Comparison of ENCODE assay signal across 43 mouse cellular contexts in the genomic region with DNA sequence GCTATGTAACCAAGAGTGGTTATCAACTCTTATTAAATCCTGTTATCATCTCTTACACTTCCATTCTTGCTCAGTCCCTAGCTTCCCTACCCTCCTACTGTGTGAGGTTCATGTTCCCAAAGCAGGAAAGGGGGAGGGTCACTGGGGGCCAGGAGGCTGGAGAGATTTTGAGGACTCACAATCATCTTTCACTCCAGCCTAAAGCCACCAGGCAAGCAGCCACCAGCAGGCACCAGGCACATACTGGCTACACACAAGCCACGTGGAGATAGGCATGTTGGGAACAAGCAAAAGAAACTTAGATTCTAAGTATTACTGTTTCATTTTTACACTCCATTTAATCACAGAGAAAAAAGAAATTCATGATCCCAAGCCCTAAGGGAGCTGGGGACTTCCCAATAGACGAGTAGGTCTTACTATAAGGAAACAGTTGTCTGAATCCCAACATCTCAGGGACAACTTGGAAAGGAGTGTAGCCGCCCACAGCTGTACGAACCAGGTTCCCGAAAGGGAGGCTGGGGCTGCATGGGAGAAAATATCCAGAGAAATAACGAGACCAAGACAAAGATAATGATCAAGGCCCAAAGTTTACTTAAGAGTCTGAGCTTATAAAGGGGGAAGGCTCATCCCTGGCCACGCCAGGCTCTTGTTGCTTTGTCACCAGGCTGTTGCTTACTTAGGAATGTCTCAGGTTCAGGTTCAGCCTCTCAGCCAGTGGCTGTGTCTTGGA. TPM values are rescaled to one million over a fixed set of nuclear protein-coding genes. Genes with fewer than 3 reads are reported as not detected.
DNase-seq lines count a peak whose midpoint lies in the region; ATAC-seq and TF ChIP-seq lines count a peak whose summit lies in the region.
"Had no signal": no experiment of that assay in that cellular context is flagged by ENCODE, and none has a peak within 500 bp of the region (broad histone marks: within the 10 kb centered on the region; RNA-seq: fewer than 3 reads in every experiment).

No protein-coding gene starts in this region.

- no peak for ATAC-seq in erythroblast, adult 5-6 weeks (replicated peaks; ENCODE audit: low FRiP score, poor library complexity, severe bottlenecking)
- no peak for ATAC-seq in liver, embryonic 14.5 days (ENCODE audit: insufficient read depth)
- ATAC-seq in inflammation-experienced regulatory T-cells, adult 6 months, result no peak
- no peak for ATAC-seq in kidney, embryonic 15.5 days (replicated peaks; ENCODE audit: low FRiP score)
- ATAC-seq: forebrain, embryonic 13.5 days; hindbrain, embryonic 16.5 days; midbrain, embryonic 16.5 days; Patski had no signal

- peak overlapping the region; percentile 24 for H3K4me3 ChIP-seq in erythroblast, embryonic 14.5 days (replicated peaks)
- H3K4me3 ChIP-seq in liver, embryonic 14.5 days (ENCODE audit: insufficient read depth in 1 of 2, low read depth in 2 of 2, low read length in 2 of 2), result no peak overlapping the region
- no peak overlapping the region for H3K4me3 ChIP-seq in kidney, embryonic 15.5 days (replicated peaks)
- H3K4me3 ChIP-seq: embryonic facial prominence, embryonic 13.5 days; forebrain, embryonic 13.5 days; heart, embryonic 13.5 days; intestine, embryonic 15.5 days; lung, embryonic 15.5 days; stomach, embryonic 15.5 days had no signal

- no peaks in the 10 kb centered on the region for H3K27me3 ChIP-seq in erythroblast, embryonic 14.5 days (ENCODE audit: control insufficient read depth)
- no peaks in the 10 kb centered on the region for H3K27me3 ChIP-seq in liver, embryonic 14.5 days (ENCODE audit: control insufficient read depth, insufficient read depth, low read length)
- no peaks in the 10 kb centered on the region for H3K27me3 ChIP-seq in kidney, embryonic 15.5 days
- H3K27me3 ChIP-seq: CH12.LX; embryonic facial prominence, embryonic 13.5 days; forebrain, embryonic 13.5 days; heart, embryonic 13.5 days; intestine, embryonic 15.5 days; lung, embryonic 15.5 days; Patski; stomach, embryonic 15.5 days had no signal

- peaks cover 66% of the 10 kb centered on the region for H3K4me1 ChIP-seq in erythroblast, embryonic 14.5 days (ENCODE audit: control insufficient read depth)
- H3K4me1 ChIP-seq in liver, embryonic 14.5 days (replicated peaks; ENCODE audit: control insufficient read depth in 2 of 2, insufficient read depth in 2 of 2, low read length in 1 of 2), result peaks cover 60 to 63% of the 10 kb centered on the region in 2 experiments
- no peaks in the 10 kb centered on the region for H3K4me1 ChIP-seq in kidney, embryonic 15.5 days
- H3K4me1 ChIP-seq: embryonic facial prominence, embryonic 13.5 days; forebrain, embryonic 13.5 days; intestine, embryonic 15.5 days; lung, embryonic 15.5 days; stomach, embryonic 15.5 days had no signal

- 45% methylated on average over 7 of the region's 7 CpGs for WGBS in liver, embryonic 14.5 days (ENCODE audit: insufficient replicate concordance)
- WGBS in kidney, embryonic 15.5 days, result 81% methylated on average over 7 of the region's 7 CpGs

- DNase-seq in spleen, postnatal 10 days (ENCODE audit: low spot score in 2 of 2), result peak; percentile 36 to 45
- no peak for DNase-seq in spleen, adult 18-20 months
- DNase-seq in liver, embryonic 14.5 days (ENCODE audit: low read depth in 3 of 3, low spot score in 3 of 3), result no peak
- DNase-seq in gastrocnemius, adult 18-20 months (ENCODE audit: low spot score), result no peak
- DNase-seq: adrenal gland, postnatal 10 days; cerebellum, adult 18-20 months; cerebellum, postnatal 10 days; gastrocnemius, postnatal 14 days; heart, postnatal 14 days; kidney, adult 2 months; kidney, postnatal 4 days; lung, postnatal 36 days; right cerebral cortex, adult 18-20 months; thymus, postnatal 25 days had no signal

- no peak for TF ChIP-seq CTCF in liver, embryonic 14.5 days (IDR thresholded peaks at IDR 0.05; ENCODE audit: low read depth)

- TF ChIP-seq EP300 in liver, embryonic 14.5 days (IDR thresholded peaks at IDR 0.05; ENCODE audit: low read depth), result no peak

- H3K27ac ChIP-seq in liver, embryonic 14.5 days, result peak overlapping the region; percentile 99
- no peak overlapping the region for H3K27ac ChIP-seq in kidney, embryonic 15.5 days
- H3K27ac ChIP-seq: embryonic facial prominence, embryonic 13.5 days; forebrain, embryonic 13.5 days; heart, embryonic 13.5 days; intestine, embryonic 15.5 days; kidney, postnatal 0 days; lung, embryonic 15.5 days; stomach, embryonic 15.5 days had no signal

- H3K9me3 ChIP-seq in erythroblast, embryonic 14.5 days (ENCODE audit: control insufficient read depth, low read length), result peaks cover 2% of the 10 kb centered on the region; the same call in 1 of the 2 replicates
- H3K9me3 ChIP-seq in liver, embryonic 14.5 days (ENCODE audit: control insufficient read depth, low read length), result no peaks in the 10 kb centered on the region
- H3K9me3 ChIP-seq in kidney, embryonic 15.5 days (replicated peaks), result no peaks in the 10 kb centered on the region
- H3K9me3 ChIP-seq: embryonic facial prominence, embryonic 13.5 days; forebrain, embryonic 13.5 days; heart, embryonic 13.5 days; intestine, embryonic 15.5 days; lung, embryonic 15.5 days; stomach, embryonic 15.5 days had no signal

- H3K36me3 ChIP-seq in erythroblast, embryonic 14.5 days (ENCODE audit: control insufficient read depth), result peaks cover 7% of the 10 kb centered on the region
- no peaks in the 10 kb centered on the region for H3K36me3 ChIP-seq in liver, embryonic 14.5 days (replicated peaks; ENCODE audit: control insufficient read depth, insufficient read depth, low read depth)
- H3K36me3 ChIP-seq in kidney, embryonic 15.5 days, result no peaks in the 10 kb centered on the region
- H3K36me3 ChIP-seq: embryonic facial prominence, embryonic 13.5 days; heart, embryonic 13.5 days; intestine, embryonic 15.5 days; lung, embryonic 15.5 days; stomach, embryonic 15.5 days had no signal

- H3K4me2 ChIP-seq in liver, embryonic 14.5 days (ENCODE audit: low read depth), result peak overlapping the region; percentile 90
- H3K4me2 ChIP-seq in kidney, embryonic 15.5 days, result no peak overlapping the region
- H3K4me2 ChIP-seq: embryonic facial prominence, embryonic 13.5 days; forebrain, embryonic 13.5 days; intestine, embryonic 15.5 days; lung, embryonic 15.5 days; midbrain, embryonic 11.5 days; stomach, embryonic 15.5 days had no signal

- peak overlapping the region; percentile 85 for H3K9ac ChIP-seq in liver, embryonic 14.5 days (replicated peaks)
- H3K9ac ChIP-seq in kidney, embryonic 15.5 days, result no peak overlapping the region
- H3K9ac ChIP-seq: embryonic facial prominence, embryonic 13.5 days; forebrain, embryonic 13.5 days; heart, embryonic 13.5 days; intestine, embryonic 15.5 days; lung, embryonic 15.5 days; stomach, embryonic 15.5 days had no signal

RNA-seq across cellular contexts. Expression of a gene that starts 7.5 kb away (rescaled TPM):
- 0.09 and 0.10 TPM in 2 replicates for polyA plus RNA-seq in erythroblast, embryonic 14.5 days (2012)
- total RNA-seq in erythroblast, adult 5-6 weeks (2015; ENCODE audit: low replicate concordance), result 8.1 and 47.2 TPM in 2 replicates
- total RNA-seq in erythroblast, adult 5-6 weeks (2017; ENCODE audit: low replicate concordance), result 9.5 and 15.7 TPM in 2 replicates
- polyA plus RNA-seq in liver, embryonic 14.5 days (2012; rRNA removed), result 1.9 and 2.8 TPM in 2 replicates
- 3.6 TPM in 2 replicates for polyA plus RNA-seq in liver, embryonic 14.5 days (2014; fragmentation: Nextera tagmentation; extraction: Ambion mirVana)
- total RNA-seq in gastrocnemius, adult 18-20 months (2021), result under 1 TPM in 1 of 2 experiments, not detected in 1; 0.21 TPM
- 1 to 10 TPM; 1.4 to 2.7 (median 2.3) TPM for polyA plus RNA-seq in inflammation-experienced regulatory T-cells, adult 6 months (2017; shearing (Covaris generic))
- polyA plus RNA-seq in kidney, embryonic 15.5 days (2015; fragmentation: Nextera tagmentation; extraction: Ambion mirVana), result 0.52 and 1.3 TPM in 2 replicates
- total RNA-seq: ES-E14 had no signal
- polyA plus RNA-seq: C2C12; forebrain, embryonic 13.5 days; hindbrain, embryonic 11.5 days; Patski had no signal

RNA-seq across cellular contexts. Expression of a gene that starts 15.3 kb away (rescaled TPM):
- polyA plus RNA-seq in erythroblast, embryonic 14.5 days (2012), result not detected in 2 replicates
- 2.1 TPM in 1 of 2 replicates, not detected in the other for total RNA-seq in erythroblast, adult 5-6 weeks (2015; ENCODE audit: low replicate concordance)
- not detected in 2 replicates for total RNA-seq in erythroblast, adult 5-6 weeks (2017; ENCODE audit: low replicate concordance)
- not detected in 2 replicates for polyA plus RNA-seq in liver, embryonic 14.5 days (2012; rRNA removed)
- not detected in 2 replicates for polyA plus RNA-seq in liver, embryonic 14.5 days (2014; fragmentation: Nextera tagmentation; extraction: Ambion mirVana)
- total RNA-seq in gastrocnemius, adult 18-20 months (2021), result under 1 TPM in 1 of 2 experiments, not detected in 1; 0.39 TPM
- polyA plus RNA-seq in inflammation-experienced regulatory T-cells, adult 6 months (2017; shearing (Covaris generic)), result not detected
- polyA plus RNA-seq in kidney, embryonic 15.5 days (2015; fragmentation: Nextera tagmentation; extraction: Ambion mirVana), result 0.17 and 1.00 TPM in 2 replicates
- total RNA-seq: adrenal gland, postnatal 10 days; common myeloid progenitor, adult 5-6 weeks; ES-E14; gastrocnemius, postnatal 14 days; granulocyte monocyte progenitor cell, adult 5-6 weeks; heart, postnatal 14 days; megakaryocyte, adult 5-6 weeks; neutrophil, adult 5-6 weeks had no signal
- polyA plus RNA-seq: C2C12; embryonic facial prominence, embryonic 13.5 days; forebrain, embryonic 13.5 days; hindbrain, embryonic 11.5 days; midbrain, embryonic 11.5 days; Patski had no signal

RNA-seq across cellular contexts. Expression of a gene that starts 17.0 kb away (rescaled TPM):
- not detected in 2 replicates for polyA plus RNA-seq in erythroblast, embryonic 14.5 days (2012)
- total RNA-seq in erythroblast, adult 5-6 weeks (2015; ENCODE audit: low replicate concordance), result not detected in 2 replicates
- not detected in 2 replicates for total RNA-seq in erythroblast, adult 5-6 weeks (2017; ENCODE audit: low replicate concordance)
- not detected in 2 replicates for polyA plus RNA-seq in liver, embryonic 14.5 days (2012; rRNA removed)
- polyA plus RNA-seq in liver, embryonic 14.5 days (2014; fragmentation: Nextera tagmentation; extraction: Ambion mirVana), result not detected in 2 replicates
- not detected for total RNA-seq in gastrocnemius, adult 18-20 months (2021)
- not detected for polyA plus RNA-seq in inflammation-experienced regulatory T-cells, adult 6 months (2017; shearing (Covaris generic))
- 2.0 and 2.1 TPM in 2 replicates for polyA plus RNA-seq in kidney, embryonic 15.5 days (2015; fragmentation: Nextera tagmentation; extraction: Ambion mirVana)
- total RNA-seq: adrenal gland, postnatal 10 days; CH12.LX; common myeloid progenitor, adult 5-6 weeks; ES-E14; gastrocnemius, postnatal 14 days; granulocyte monocyte progenitor cell, adult 5-6 weeks; heart, postnatal 14 days; layer of hippocampus, adult 8-10 months; layer of hippocampus, postnatal 25 days; left cerebral cortex, adult 8-10 months; left cerebral cortex, postnatal 36 days; megakaryocyte, adult 5-6 weeks; neutrophil, adult 5-6 weeks had no signal
- polyA plus RNA-seq: C2C12; embryonic facial prominence, embryonic 13.5 days; forebrain, embryonic 13.5 days; heart, embryonic 13.5 days; hindbrain, embryonic 16.5 days; intestine, embryonic 15.5 days; lung, embryonic 15.5 days; midbrain, embryonic 11.5 days; midbrain, embryonic 16.5 days; neural tube, embryonic 11.5 days; Patski; stomach, embryonic 15.5 days had no signal

RNA-seq across cellular contexts. Expression of a gene that starts 30.8 kb away (rescaled TPM):
- polyA plus RNA-seq in erythroblast, embryonic 14.5 days (2012), result not detected in 2 replicates
- total RNA-seq in erythroblast, adult 5-6 weeks (2015; ENCODE audit: low replicate concordance), result not detected in 2 replicates
- 1.3 TPM in 1 of 2 replicates, not detected in the other for total RNA-seq in erythroblast, adult 5-6 weeks (2017; ENCODE audit: low replicate concordance)
- polyA plus RNA-seq in liver, embryonic 14.5 days (2012; rRNA removed), result not detected in 2 replicates
- not detected in 2 replicates for polyA plus RNA-seq in liver, embryonic 14.5 days (2014; fragmentation: Nextera tagmentation; extraction: Ambion mirVana)
- not detected for total RNA-seq in gastrocnemius, adult 18-20 months (2021)
- not detected for polyA plus RNA-seq in inflammation-experienced regulatory T-cells, adult 6 months (2017; shearing (Covaris generic))
- not detected in 2 replicates for polyA plus RNA-seq in kidney, embryonic 15.5 days (2015; fragmentation: Nextera tagmentation; extraction: Ambion mirVana)
- total RNA-seq: adrenal gland, postnatal 10 days; common myeloid progenitor, adult 5-6 weeks; ES-E14; gastrocnemius, postnatal 14 days; granulocyte monocyte progenitor cell, adult 5-6 weeks; heart, postnatal 14 days; left cerebral cortex, adult 8-10 months; left cerebral cortex, postnatal 36 days; neutrophil, adult 5-6 weeks had no signal
- polyA plus RNA-seq: C2C12; embryonic facial prominence, embryonic 13.5 days; forebrain, embryonic 13.5 days; heart, embryonic 13.5 days; hindbrain, embryonic 11.5 days; hindbrain, embryonic 16.5 days; intestine, embryonic 15.5 days; kidney, adult 2 months; kidney, postnatal 0 days; limb, embryonic 14.5 days; lung, embryonic 15.5 days; midbrain, embryonic 11.5 days; midbrain, embryonic 16.5 days; neural tube, embryonic 11.5 days; Patski; stomach, embryonic 15.5 days had no signal

RNA-seq across cellular contexts. Expression of a gene that starts 40.3 kb away (rescaled TPM):
- not detected in 2 replicates for polyA plus RNA-seq in erythroblast, embryonic 14.5 days (2012)
- total RNA-seq in erythroblast, adult 5-6 weeks (2015; ENCODE audit: low replicate concordance), result 1.9 TPM in 1 of 2 replicates, not detected in the other
- total RNA-seq in erythroblast, adult 5-6 weeks (2017; ENCODE audit: low replicate concordance), result 1.3 TPM in 1 of 2 replicates, not detected in the other
- polyA plus RNA-seq in liver, embryonic 14.5 days (2012; rRNA removed), result 3.3 and 3.4 TPM in 2 replicates
- 5.4 and 7.1 TPM in 2 replicates for polyA plus RNA-seq in liver, embryonic 14.5 days (2014; fragmentation: Nextera tagmentation; extraction: Ambion mirVana)
- total RNA-seq in gastrocnemius, adult 18-20 months (2021), result 1 to 10 TPM; 3.0 to 4.1 TPM
- polyA plus RNA-seq in inflammation-experienced regulatory T-cells, adult 6 months (2017; shearing (Covaris generic)), result 1 to 10 TPM; 3.2 to 8.4 (median 3.8) TPM
- polyA plus RNA-seq in kidney, embryonic 15.5 days (2015; fragmentation: Nextera tagmentation; extraction: Ambion mirVana), result 8.4 and 9.8 TPM in 2 replicates

Comparison
In these comparisons a context has a peak if more than half of its experiments do, and no peak if none do; other contexts are left out.
1. DNase-seq: peak in spleen, postnatal 10 days (2 of 2); none in spleen, adult 18-20 months (0 of 2), liver, embryonic 14.5 days (0 of 3) and gastrocnemius, adult 18-20 months (single experiment).